Mouse (Mus musculus) intestine, embryonic 14.5 days (tissue): ENCODE data around the gene P4ha1. TPM values are rescaled to one million over a fixed set of nuclear protein-coding genes. Genes with fewer than 3 reads are reported as not detected.

Experiments
- ATAC-seq: fragments of 200-750 bp; cut with Nextera tagmentation; replicated peaks from 2 replicates; pipeline ENCODE4 v1.8.0; 2017; ENCODE audit warnings: low read depth, moderate number of reproducible peaks, moderate TSS enrichment, moderate library complexity; ENCODE audit not compliant: low FRiP score, low TSS enrichment
- DNase-seq: peaks from one replicate; pipeline ENCODE4 v3.0.0-alpha.2; 2018; ENCODE audit warnings: low spot score
- H3K27ac ChIP-seq: fragments of 300-500 bp; sonication (generic); 2 replicates; pipeline ENCODE4 v1.5.1; 2014; ENCODE audit warnings: low read depth, mild to moderate bottlenecking, control low read depth
- H3K27me3 ChIP-seq: fragments of 300-500 bp; sonication (generic); replicated peaks from 2 replicates; pipeline ENCODE4 v1.6.1; 2014; ENCODE audit warnings: low read length, control low read depth; ENCODE audit not compliant: control insufficient read depth, insufficient read depth
- H3K36me3 ChIP-seq: fragments of 300-500 bp; sonication (generic); 2 replicates; pipeline ENCODE4 v1.6.1; 2014; ENCODE audit warnings: low read length, control low read depth; ENCODE audit not compliant: control insufficient read depth, insufficient read depth
- H3K4me1 ChIP-seq: fragments of 300-500 bp; sonication (generic); replicated peaks from 2 replicates; pipeline ENCODE4 v1.6.1; 2014; ENCODE audit warnings: low read length, control low read depth, mixed read lengths; ENCODE audit not compliant: control insufficient read depth, insufficient read depth
- H3K4me2 ChIP-seq: fragments of 300-500 bp; sonication (generic); 2 replicates; pipeline ENCODE4 v1.6.1; 2014; ENCODE audit warnings: low read length
- H3K4me3 ChIP-seq: fragments of 300-500 bp; sonication (generic); 2 replicates; pipeline ENCODE4 v1.5.1; 2014; ENCODE audit warnings: low read depth, low read length, control low read depth, mixed read lengths
- H3K9ac ChIP-seq: fragments of 300-500 bp; sonication (generic); 2 replicates; pipeline ENCODE4 v1.6.1; 2014; ENCODE audit warnings: mild to moderate bottlenecking, low read length
- H3K9me3 ChIP-seq: fragments of 300-500 bp; sonication (generic); 2 replicates; pipeline ENCODE4 v1.6.1; 2016; ENCODE audit warnings: low read length, control low read depth; ENCODE audit not compliant: control insufficient read depth
- WGBS: fragments of 180-500 bp; shearing (Covaris S2); extraction: QIAGEN DNeasy Blood & Tissue Kit; methylation state at CpG from one replicate; pipeline ENCODE4 v1.1.7; 2014; 5-methylcytosine and 5-hydroxymethylcytosine counted together
- polyA plus RNA-seq: library from polyadenylated mRNA; unstranded; fragments of >200 nt; fragmentation: Nextera tagmentation; extraction: Ambion mirVana; gene quantifications from 2 replicates; pipeline ENCODE4 v1.2.1, GENCODE M21; 2014

P4ha1 gene
- polyA plus RNA-seq, 1 experiment from 2014 or later = 65.2 TPM

DNA sequence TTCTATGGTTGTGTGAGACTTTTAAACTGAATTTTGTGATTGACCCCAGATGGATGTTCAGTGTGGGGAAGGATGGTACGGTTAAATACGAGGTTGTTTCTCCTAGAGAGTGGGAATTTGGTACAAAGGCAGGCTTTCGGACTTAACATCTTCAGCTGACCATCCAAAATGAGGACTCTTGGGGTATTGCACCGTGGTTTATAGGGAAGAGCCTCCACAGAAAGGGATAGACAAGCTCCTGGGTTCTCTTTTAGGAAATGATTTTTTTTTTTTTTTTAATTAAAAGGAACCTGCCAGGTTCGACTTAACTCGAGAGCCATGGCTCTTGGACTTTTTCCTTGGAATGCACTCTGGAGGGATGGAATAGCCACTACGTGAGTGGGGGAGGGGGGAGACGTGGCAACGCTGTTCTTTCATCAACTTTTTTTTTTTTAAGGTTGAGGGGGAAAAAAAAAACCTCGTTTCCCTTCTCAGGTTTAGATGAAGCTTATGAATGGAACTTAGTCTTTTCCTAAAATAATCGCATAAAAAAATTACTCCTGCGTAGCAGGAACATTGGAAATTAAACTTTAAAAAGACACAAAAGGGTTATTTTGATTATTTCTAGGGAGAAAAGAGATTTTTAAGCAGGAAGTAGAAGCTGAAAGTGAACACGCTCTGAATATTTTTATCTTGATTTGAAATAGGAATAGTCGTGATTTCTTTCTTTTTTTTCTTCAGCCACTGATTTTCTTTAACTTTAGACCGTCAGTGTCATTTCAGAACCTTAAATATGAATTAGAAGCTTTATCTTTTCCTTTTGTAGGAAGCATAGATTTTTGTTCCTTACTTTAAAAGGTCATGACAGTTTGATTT is 1.4 kb downstream of the P4ha1 start:
- WGBS = 15% methylated on average over 15 of the region's 15 CpGs
- ATAC-seq (no peak), DNase-seq (peak; percentile 56)
- Histone ChIP-seq H3K36me3 (0 out of 2 replicates have a peak, but pooled peaks cover 4% of the 10 kb centered on the region), H3K4me1 (peaks cover 16% of the 10 kb centered on the region), H3K9ac (peak overlapping the region; percentile 77), H3K27me3 (no peaks in the 10 kb centered on the region), H3K4me3 (peak overlapping the region; percentile 74), H3K4me2 (peak overlapping the region; percentile 88), H3K9me3 (no peaks in the 10 kb centered on the region), H3K27ac (peak overlapping the region; percentile 93)

DNA sequence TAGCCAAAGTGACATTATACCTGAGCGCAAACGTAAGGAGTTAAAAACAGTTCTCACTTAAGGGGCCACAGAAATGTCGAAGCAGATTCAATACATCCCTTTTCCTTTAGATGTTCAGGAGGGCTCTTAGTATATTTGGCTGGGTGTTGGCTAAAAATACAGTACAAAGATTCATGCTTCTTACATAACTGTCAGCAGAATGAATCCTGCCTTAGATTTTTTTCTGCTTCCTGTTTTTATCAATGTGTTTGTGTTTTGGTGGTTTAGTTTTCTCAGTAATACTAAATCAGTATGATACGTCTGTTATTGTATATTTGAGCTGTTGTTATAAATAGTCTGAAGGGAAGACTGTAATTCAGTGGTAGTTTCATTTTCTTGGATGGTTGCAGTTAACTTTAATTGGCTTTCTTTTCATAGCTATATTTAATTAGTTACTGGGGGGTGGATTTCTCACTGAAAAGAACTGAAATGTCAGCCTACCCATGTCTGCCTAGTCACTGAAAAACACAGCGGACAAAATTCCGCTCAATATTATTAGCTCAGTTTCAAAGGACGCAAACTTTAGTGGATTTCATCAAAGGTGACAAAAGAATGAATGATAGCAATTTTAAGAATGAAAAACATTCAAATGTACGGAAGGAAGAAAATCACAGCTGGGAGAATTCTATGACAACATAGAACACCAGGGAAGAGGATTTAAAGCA is 3.7 kb downstream of the P4ha1 start:
- Histone ChIP-seq H3K4me2 (no peak overlapping the region), H3K9me3 (no peaks in the 10 kb centered on the region), H3K36me3 (0 out of 2 replicates have a peak, but pooled peaks cover 4% of the 10 kb centered on the region), H3K27ac (no peak overlapping the region), H3K4me3 (no peak overlapping the region), H3K27me3 (no peaks in the 10 kb centered on the region), H3K9ac (no peak overlapping the region), H3K4me1 (peaks cover 19% of the 10 kb centered on the region)
- WGBS = 75% methylated on average over 8 of the region's 8 CpGs
- DNase-seq = no peak
- no peak for ATAC-seq

DNA sequence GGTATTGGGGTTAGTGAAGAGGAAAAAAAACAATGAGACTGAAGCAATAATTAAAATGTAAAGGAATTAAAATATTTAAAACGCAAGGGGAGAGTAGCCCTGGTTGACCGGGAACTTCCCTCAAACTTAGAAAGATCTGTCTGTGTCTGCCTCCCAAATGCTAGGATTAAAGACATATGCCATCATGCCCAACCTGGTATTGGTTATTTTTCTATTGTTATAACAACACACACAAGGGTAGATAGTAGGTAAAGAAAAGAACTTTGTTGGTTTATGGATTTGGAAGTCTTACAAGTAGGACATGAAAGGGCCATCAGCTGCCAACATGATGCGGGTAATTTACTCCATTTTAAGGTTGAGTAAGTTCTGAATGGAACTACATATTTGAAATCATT is 4.2 kb downstream of the P4ha1 start:
- no peaks in the 10 kb centered on the region for H3K9me3 ChIP-seq
- H3K36me3 ChIP-seq = 0 out of 2 replicates have a peak, but pooled peaks cover 4% of the 10 kb centered on the region
- peaks cover 23% of the 10 kb centered on the region for H3K4me1 ChIP-seq
- WGBS = 96% methylated on average over 3 of the region's 3 CpGs
- DNase-seq (no peak), ATAC-seq (no peak)
- H3K27ac ChIP-seq = no peak overlapping the region
- no peak overlapping the region for H3K4me3 ChIP-seq
- no peak overlapping the region for H3K9ac ChIP-seq
- no peak overlapping the region for H3K4me2 ChIP-seq
- H3K27me3 ChIP-seq = no peaks in the 10 kb centered on the region

DNA sequence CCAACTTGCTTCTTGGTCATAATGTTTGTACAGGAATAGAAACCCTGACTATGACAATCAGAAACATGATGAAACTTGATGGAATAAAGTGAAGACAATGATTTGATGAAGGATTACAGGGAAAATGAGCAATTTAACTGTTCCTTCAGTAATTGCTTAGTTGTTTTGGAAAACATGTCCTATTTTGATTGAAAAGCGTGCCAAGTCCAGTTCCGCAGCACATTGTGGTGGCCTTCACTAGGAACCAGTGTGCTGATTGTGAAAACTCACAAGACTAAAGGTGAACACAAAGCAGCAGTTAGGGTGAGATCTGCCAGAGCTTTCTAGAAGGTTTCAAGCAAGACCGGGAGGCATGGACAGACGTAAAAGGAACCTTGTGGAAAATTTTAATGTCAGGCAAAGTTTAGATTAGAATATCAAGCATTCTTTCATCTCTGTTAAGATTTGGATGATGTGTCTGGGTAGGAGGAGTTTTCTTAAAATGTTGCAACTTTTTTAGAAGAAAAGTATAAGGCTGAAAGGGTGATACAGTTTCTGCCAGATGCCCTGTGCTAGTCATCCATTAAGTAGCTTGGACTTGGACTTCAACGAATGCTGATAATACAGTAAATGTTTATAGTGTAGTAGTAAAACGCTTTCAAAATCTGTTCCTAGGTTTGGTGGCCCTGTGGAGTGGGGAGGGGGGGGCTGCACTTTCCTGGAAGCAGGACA is 8.6 kb downstream of the P4ha1 start:
- Histone ChIP-seq H3K36me3 (0 out of 2 replicates have a peak, but pooled peaks cover 7% of the 10 kb centered on the region), H3K9me3 (no peaks in the 10 kb centered on the region), H3K27me3 (no peaks in the 10 kb centered on the region), H3K4me3 (no peak overlapping the region), H3K4me2 (no peak overlapping the region), H3K27ac (0 out of 2 replicates have a peak overlapping the region, but pooled peaks have one; percentile 4), H3K9ac (no peak overlapping the region), H3K4me1 (peaks cover 22% of the 10 kb centered on the region)
- ATAC-seq (no peak), DNase-seq (no peak)
- WGBS = 56% methylated on average over 6 of the region's 6 CpGs

DNA sequence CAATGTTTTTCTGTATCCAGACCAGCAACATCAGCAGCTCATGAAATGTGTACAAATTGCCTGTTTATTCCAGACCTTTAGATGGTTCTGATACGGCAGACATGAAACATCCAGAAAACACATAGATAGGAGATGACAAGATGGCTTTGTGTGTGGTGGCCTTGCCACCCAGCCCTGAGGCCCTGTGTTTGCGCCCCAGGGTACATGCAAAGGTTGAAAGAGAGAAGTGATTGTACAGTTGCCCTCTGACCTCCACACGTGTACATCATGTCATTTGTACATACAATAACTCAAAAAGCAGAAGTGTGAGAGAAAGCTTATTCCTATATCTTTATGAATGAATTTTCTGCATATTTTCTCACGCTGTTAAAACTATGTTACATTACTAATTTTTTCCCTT is 10.3 kb downstream of the P4ha1 start:
- WGBS = 83% methylated on average over 4 of the region's 4 CpGs
- ATAC-seq = no peak
- H3K4me1 ChIP-seq = peaks cover 22% of the 10 kb centered on the region

DNA sequence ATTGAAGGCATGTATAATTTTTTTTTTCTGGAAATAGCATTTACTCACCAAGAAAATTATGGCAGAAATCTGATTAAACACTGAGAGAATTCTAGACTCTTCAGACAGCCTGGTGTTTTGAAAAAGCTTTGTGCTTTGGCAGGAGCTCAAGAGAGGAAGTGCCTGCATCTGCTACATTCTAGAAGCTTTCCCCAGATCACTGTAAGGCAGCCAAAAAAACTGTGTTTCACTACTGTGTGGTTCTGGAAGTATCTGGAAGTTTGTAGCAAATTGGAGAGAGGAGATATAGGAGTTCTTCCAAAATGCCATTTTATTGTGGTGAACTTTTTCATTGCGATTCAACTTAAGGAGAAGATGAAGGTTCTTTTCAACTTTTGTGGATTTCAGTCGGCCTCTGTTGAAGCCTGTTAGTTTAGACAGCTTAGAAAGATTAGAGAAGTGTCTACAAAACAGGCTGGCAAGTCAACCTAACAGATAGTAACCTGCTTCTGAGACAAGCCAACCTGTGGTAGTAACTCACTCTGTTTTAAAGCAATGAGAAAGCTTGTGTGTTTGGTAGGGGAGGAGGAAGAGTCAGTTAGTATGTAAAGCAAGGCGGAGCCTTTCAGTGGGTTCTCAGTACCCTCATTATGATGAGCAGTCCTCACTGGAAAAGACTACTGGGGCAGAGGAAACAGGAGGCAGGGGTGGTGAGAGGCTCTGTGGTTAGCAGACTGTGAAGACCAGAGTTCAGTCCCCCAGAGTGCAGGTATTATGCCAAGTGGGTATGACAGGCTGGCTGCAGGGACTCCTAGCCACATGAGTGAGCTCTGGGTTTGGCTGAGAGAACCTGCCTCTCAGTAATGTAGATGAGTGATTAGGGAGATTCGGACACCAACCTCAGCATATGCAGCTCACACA is 12.1 kb downstream of the P4ha1 start:
- H3K4me2 ChIP-seq = no peak overlapping the region
- H3K4me3 ChIP-seq = no peak overlapping the region
- WGBS = 70% methylated on average over 4 of the region's 4 CpGs
- DNase-seq (no peak), ATAC-seq (no peak)
- H3K27me3 ChIP-seq = no peaks in the 10 kb centered on the region
- peaks cover 22% of the 10 kb centered on the region for H3K36me3 ChIP-seq
- H3K27ac ChIP-seq = 0 out of 2 replicates have a peak overlapping the region, but pooled peaks have one; percentile 3
- H3K9ac ChIP-seq = no peak overlapping the region
- peaks cover 22% of the 10 kb centered on the region for H3K4me1 ChIP-seq
- no peaks in the 10 kb centered on the region for H3K9me3 ChIP-seq

More for the DNA sequence above, 10.3 kb downstream of the P4ha1 start:
- Histone ChIP-seq H3K4me2 (no peak overlapping the region), H3K9me3 (no peaks in the 10 kb centered on the region), H3K9ac (no peak overlapping the region), H3K27me3 (no peaks in the 10 kb centered on the region), H3K36me3 (peaks cover 16% of the 10 kb centered on the region; the same call in 1 of the 2 replicates), H3K27ac (no peak overlapping the region), H3K4me3 (no peak overlapping the region)
- DNase-seq = no peak

DNA sequence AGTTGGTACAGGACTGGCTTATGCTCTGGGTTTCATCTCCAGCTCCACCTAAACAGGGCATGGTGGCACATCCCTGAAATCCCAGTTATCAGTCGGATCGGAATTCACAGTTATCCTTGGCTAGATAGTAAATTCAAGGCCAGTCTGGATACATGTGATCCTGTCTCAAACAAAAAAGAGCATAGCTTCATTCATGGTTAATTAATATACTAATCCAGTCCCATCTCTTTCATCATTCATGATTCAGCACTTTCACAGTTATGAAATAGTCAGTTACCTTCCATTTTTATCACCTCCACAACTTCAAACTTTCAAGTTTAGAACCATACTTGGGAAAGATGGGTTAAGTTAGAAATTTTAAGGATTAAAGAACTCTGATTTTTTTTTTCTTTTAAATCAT is 13.0 kb downstream of the P4ha1 start:
- WGBS = 82% methylated on average over 2 of the region's 2 CpGs
- no peak for ATAC-seq
- Histone ChIP-seq H3K9ac (no peak overlapping the region), H3K4me3 (no peak overlapping the region), H3K4me2 (no peak overlapping the region), H3K9me3 (no peaks in the 10 kb centered on the region), H3K27me3 (no peaks in the 10 kb centered on the region), H3K27ac (no peak overlapping the region), H3K36me3 (peaks cover 32% of the 10 kb centered on the region), H3K4me1 (peaks cover 22% of the 10 kb centered on the region)
- DNase-seq = no peak

DNA sequence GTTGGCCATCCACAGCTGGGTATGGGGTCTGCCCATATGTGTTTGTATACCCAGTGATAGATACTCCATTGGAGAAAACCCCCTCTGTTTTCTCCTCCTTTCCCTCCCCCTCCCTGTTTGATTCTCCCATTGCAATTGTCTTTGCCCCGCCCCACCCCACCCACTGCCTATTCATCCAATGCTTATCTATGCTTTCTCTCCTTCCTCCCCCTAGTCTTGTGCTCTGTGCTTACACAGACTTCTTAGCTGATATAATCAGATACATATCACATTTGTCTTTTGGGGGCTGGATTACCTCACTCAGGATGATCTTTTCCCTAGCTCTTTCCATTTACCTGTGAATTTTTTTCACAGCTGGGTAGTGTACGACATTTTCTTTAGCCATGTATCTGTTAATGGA is 23.5 kb downstream of the P4ha1 start:
- no peaks in the 10 kb centered on the region for H3K4me1 ChIP-seq

More for the DNA sequence above, 23.5 kb downstream of the P4ha1 start:
- H3K4me3 ChIP-seq = no peak overlapping the region
- 92% methylated on average over 2 of the region's 2 CpGs for WGBS
- no peaks in the 10 kb centered on the region for H3K9me3 ChIP-seq
- H3K27me3 ChIP-seq = no peaks in the 10 kb centered on the region
- DNase-seq (no peak), ATAC-seq (no peak)
- no peak overlapping the region for H3K9ac ChIP-seq
- H3K36me3 ChIP-seq = peaks cover 93% of the 10 kb centered on the region
- no peak overlapping the region for H3K27ac ChIP-seq
- H3K4me2 ChIP-seq = no peak overlapping the region
